Comparison of ENCODE assay signal across 17 mouse cellular contexts in the genomic region with DNA sequence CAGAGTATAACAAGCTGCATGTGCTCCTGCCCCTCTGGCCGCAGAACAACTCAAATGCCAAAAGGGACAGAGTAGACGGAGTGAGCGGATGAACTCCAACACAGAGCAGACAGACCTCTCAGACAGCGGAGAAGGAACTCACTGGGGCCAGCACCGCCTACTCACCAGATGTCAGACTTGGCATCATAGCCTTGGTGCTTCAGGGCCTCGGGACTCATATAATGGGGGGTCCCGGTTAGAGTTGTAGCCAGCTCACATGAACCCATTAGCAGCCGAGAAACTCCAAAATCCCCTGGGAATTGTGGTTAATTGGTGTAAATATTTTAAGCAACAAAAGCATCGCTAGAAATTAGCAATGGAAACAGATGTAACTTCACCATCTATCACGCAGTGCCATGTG.
DNase-seq lines count a peak whose midpoint lies in the region; ATAC-seq lines count a peak whose summit lies in the region.
"Had no signal": no experiment of that assay in that cellular context is flagged by ENCODE, and none has a peak within 500 bp of the region (broad histone marks: within the 10 kb centered on the region; RNA-seq: fewer than 3 reads in every experiment).

No protein-coding gene starts in this region.

- ATAC-seq in forebrain, embryonic 15.5 days (replicated peaks) = peak; percentile 73
- ATAC-seq in forebrain, embryonic 11.5 days (replicated peaks; ENCODE audit: low FRiP score) = no peak
- ATAC-seq in midbrain, embryonic 14.5 days (ENCODE audit: low FRiP score, low TSS enrichment) = no peak
- ATAC-seq in midbrain, embryonic 11.5 days (ENCODE audit: low FRiP score) = no peak
- peak; percentile 60; the same call in 1 of the 2 replicates for ATAC-seq in hindbrain, embryonic 16.5 days

- WGBS in forebrain, embryonic 15.5 days = 41% methylated on average over 10 of the region's 10 CpGs
- WGBS in forebrain, embryonic 11.5 days = 81% methylated on average over 10 of the region's 10 CpGs
- WGBS in midbrain, embryonic 14.5 days = 62% methylated on average over 10 of the region's 10 CpGs
- WGBS in midbrain, embryonic 11.5 days = 86% methylated on average over 10 of the region's 10 CpGs
- WGBS in hindbrain, embryonic 16.5 days = 49% methylated on average over 10 of the region's 10 CpGs

- no peaks in the 10 kb centered on the region for H3K27me3 ChIP-seq in forebrain, embryonic 15.5 days
- no peaks in the 10 kb centered on the region for H3K27me3 ChIP-seq in forebrain, embryonic 11.5 days (ENCODE audit: control insufficient read depth, insufficient read depth, low read length)
- H3K27me3 ChIP-seq in midbrain, embryonic 14.5 days (ENCODE audit: control insufficient read depth, insufficient read depth, low read length) = no peaks in the 10 kb centered on the region
- H3K27me3 ChIP-seq in midbrain, embryonic 11.5 days (ENCODE audit: control insufficient read depth, insufficient read depth, low read length) = no peaks in the 10 kb centered on the region
- no peaks in the 10 kb centered on the region for H3K27me3 ChIP-seq in hindbrain, embryonic 16.5 days (replicated peaks; ENCODE audit: control insufficient read depth, insufficient read depth, low read length)

- no peaks in the 10 kb centered on the region for H3K36me3 ChIP-seq in forebrain, embryonic 15.5 days
- H3K36me3 ChIP-seq in forebrain, embryonic 11.5 days (ENCODE audit: control insufficient read depth, insufficient read depth, low read length) = no peaks in the 10 kb centered on the region
- no peaks in the 10 kb centered on the region for H3K36me3 ChIP-seq in midbrain, embryonic 14.5 days (ENCODE audit: control insufficient read depth, insufficient read depth, low read length)
- no peaks in the 10 kb centered on the region for H3K36me3 ChIP-seq in midbrain, embryonic 11.5 days (ENCODE audit: control insufficient read depth, insufficient read depth, low read length)
- no peaks in the 10 kb centered on the region for H3K36me3 ChIP-seq in hindbrain, embryonic 16.5 days (ENCODE audit: control insufficient read depth, insufficient read depth, low read length)
- H3K36me3 ChIP-seq: limb, embryonic 10.5 days had no signal

- H3K4me2 ChIP-seq in forebrain, embryonic 15.5 days (replicated peaks) = no peak overlapping the region
- H3K4me2 ChIP-seq in forebrain, embryonic 11.5 days (ENCODE audit: low read depth, low read length, severe bottlenecking) = no peak overlapping the region
- H3K4me2 ChIP-seq in midbrain, embryonic 14.5 days (ENCODE audit: low read length) = no peak overlapping the region
- no peak overlapping the region for H3K4me2 ChIP-seq in midbrain, embryonic 11.5 days
- H3K4me2 ChIP-seq in hindbrain, embryonic 16.5 days (ENCODE audit: low read length) = no peak overlapping the region
- H3K4me2 ChIP-seq: liver, embryonic 11.5 days; lung, embryonic 14.5 days had no signal

- H3K9me3 ChIP-seq in forebrain, embryonic 15.5 days = no peaks in the 10 kb centered on the region
- H3K9me3 ChIP-seq in forebrain, embryonic 11.5 days (ENCODE audit: control insufficient read depth, low read length) = no peaks in the 10 kb centered on the region
- H3K9me3 ChIP-seq in midbrain, embryonic 14.5 days (ENCODE audit: control insufficient read depth, low read length) = no peaks in the 10 kb centered on the region
- no peaks in the 10 kb centered on the region for H3K9me3 ChIP-seq in midbrain, embryonic 11.5 days (ENCODE audit: control insufficient read depth, low read length)
- no peaks in the 10 kb centered on the region for H3K9me3 ChIP-seq in hindbrain, embryonic 16.5 days (ENCODE audit: control insufficient read depth, low read length)
- H3K9me3 ChIP-seq: limb, embryonic 10.5 days had no signal

- no peak for DNase-seq in forebrain, embryonic 11.5 days (ENCODE audit: low spot score)
- peak; percentile 44 for DNase-seq in midbrain, embryonic 14.5 days
- DNase-seq in midbrain, embryonic 11.5 days (ENCODE audit: low spot score, missing footprints) = no peak
- DNase-seq in retina, embryonic 14.5 days (ENCODE audit: low spot score) = peak; percentile 22
- DNase-seq in adrenal gland, adult 8-10 months = no peak
- DNase-seq: adrenal gland, postnatal 25 days; cerebellum, adult 9-10 months; embryo, embryonic 11 days; gastrocnemius, postnatal 10 days; heart, adult 2 months; lung, embryonic 14.5 days; spleen, adult 18-20 months had no signal

- H3K4me1 ChIP-seq in forebrain, embryonic 15.5 days = peaks cover 22% of the 10 kb centered on the region
- H3K4me1 ChIP-seq in forebrain, embryonic 11.5 days (replicated peaks; ENCODE audit: control insufficient read depth, insufficient read depth, low read length) = no peaks in the 10 kb centered on the region
- peaks cover 7% of the 10 kb centered on the region for H3K4me1 ChIP-seq in midbrain, embryonic 14.5 days (ENCODE audit: control insufficient read depth, insufficient read depth, low read length)
- no peaks in the 10 kb centered on the region for H3K4me1 ChIP-seq in midbrain, embryonic 11.5 days (ENCODE audit: control insufficient read depth, insufficient read depth, low read length)
- H3K4me1 ChIP-seq in hindbrain, embryonic 16.5 days (ENCODE audit: control insufficient read depth, insufficient read depth, low read depth, low read length) = peaks cover 2% of the 10 kb centered on the region; the same call in 1 of the 2 replicates
- H3K4me1 ChIP-seq: limb, embryonic 10.5 days had no signal

- no peak overlapping the region for H3K4me3 ChIP-seq in forebrain, embryonic 15.5 days
- no peak overlapping the region for H3K4me3 ChIP-seq in forebrain, embryonic 11.5 days (ENCODE audit: low read depth, low read length)
- no peak overlapping the region for H3K4me3 ChIP-seq in midbrain, embryonic 14.5 days (replicated peaks; ENCODE audit: low read depth, low read length)
- H3K4me3 ChIP-seq in midbrain, embryonic 11.5 days (ENCODE audit: low read depth, low read length) = no peak overlapping the region
- H3K4me3 ChIP-seq in hindbrain, embryonic 16.5 days (ENCODE audit: low read length) = no peak overlapping the region
- H3K4me3 ChIP-seq: heart, adult 2 months; limb, embryonic 10.5 days had no signal

- no peak overlapping the region for H3K27ac ChIP-seq in forebrain, embryonic 15.5 days (replicated peaks)
- no peak overlapping the region for H3K27ac ChIP-seq in forebrain, embryonic 11.5 days (ENCODE audit: low read depth, low read length)
- H3K27ac ChIP-seq in midbrain, embryonic 14.5 days (replicated peaks; ENCODE audit: low read depth, low read length) = no peak overlapping the region
- no peak overlapping the region for H3K27ac ChIP-seq in midbrain, embryonic 11.5 days (ENCODE audit: low read depth, low read length)
- no peak overlapping the region for H3K27ac ChIP-seq in hindbrain, embryonic 16.5 days (ENCODE audit: low read depth, low read length)
- H3K27ac ChIP-seq: heart, adult 2 months; limb, embryonic 10.5 days; macrophage had no signal

- H3K9ac ChIP-seq in forebrain, embryonic 15.5 days (replicated peaks) = no peak overlapping the region
- no peak overlapping the region for H3K9ac ChIP-seq in forebrain, embryonic 11.5 days (ENCODE audit: low read length)
- no peak overlapping the region for H3K9ac ChIP-seq in midbrain, embryonic 14.5 days (replicated peaks; ENCODE audit: low read length)
- no peak overlapping the region for H3K9ac ChIP-seq in midbrain, embryonic 11.5 days (ENCODE audit: low read length)
- no peak overlapping the region for H3K9ac ChIP-seq in hindbrain, embryonic 16.5 days (ENCODE audit: low read depth, low read length)
- H3K9ac ChIP-seq: lung, embryonic 14.5 days had no signal

Comparison
In these comparisons a context has a peak if more than half of its experiments do, and no peak if none do; other contexts are left out.
1. ATAC-seq: peak in forebrain, embryonic 15.5 days (single experiment) and hindbrain, embryonic 16.5 days (single experiment); none in forebrain, embryonic 11.5 days (single experiment), midbrain, embryonic 14.5 days (single experiment) and midbrain, embryonic 11.5 days (single experiment).
2. DNase-seq: peak in midbrain, embryonic 14.5 days (single experiment) and retina, embryonic 14.5 days (single experiment); none in forebrain, embryonic 11.5 days (single experiment), midbrain, embryonic 11.5 days (single experiment) and adrenal gland, adult 8-10 months (single experiment).